Mouse (Mus musculus) spleen, adult 2 months (tissue): ENCODE results near the gene Elfn1.

Experiments used
- CTCF ChIP-seq: fragments of 200-500 bp; IDR thresholded peaks from 2 replicates; pipeline ENCODE4 v1.5.1; 2011; ENCODE audit warnings: mild to moderate bottlenecking, inconsistent platforms; ENCODE audit not compliant: insufficient read depth, insufficient read length, insufficient replicate concordance; ENCODE audit errors: extremely low read depth
- POLR2A ChIP-seq: fragments of 200-500 bp; IDR thresholded peaks from 2 replicates; pipeline ENCODE4 v1.6.1; 2011; ENCODE audit warnings: low read depth, low read length, inconsistent platforms

DNA sequence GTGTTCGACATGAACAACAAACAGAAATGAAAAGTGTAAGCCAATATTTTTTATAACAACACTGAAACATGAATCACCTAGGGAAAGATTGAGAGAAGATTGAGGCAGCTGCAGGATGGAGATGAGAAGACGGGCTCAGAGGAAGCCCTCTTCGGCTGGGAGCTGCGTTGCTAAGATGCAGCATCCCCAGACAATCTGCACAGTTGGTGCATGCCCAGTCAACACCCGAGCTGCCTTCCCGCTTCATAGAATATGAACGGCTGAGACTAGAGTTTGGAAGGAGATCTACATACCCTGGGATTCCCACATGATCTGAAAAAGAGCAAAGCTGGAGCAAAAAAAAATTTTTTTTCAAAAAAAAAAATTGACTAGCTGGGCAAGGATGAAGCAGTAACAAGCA, 111.0 kb downstream of the Elfn1 start:
- no peak for TF ChIP-seq POLR2A
- TF ChIP-seq CTCF: no peak
